Mouse (Mus musculus): ENCODE results near the gene Prdm4.
A peak's percentile ranks its signal among the peaks of the same experiment; 100 is the strongest.

Gene Prdm4

DNA sequence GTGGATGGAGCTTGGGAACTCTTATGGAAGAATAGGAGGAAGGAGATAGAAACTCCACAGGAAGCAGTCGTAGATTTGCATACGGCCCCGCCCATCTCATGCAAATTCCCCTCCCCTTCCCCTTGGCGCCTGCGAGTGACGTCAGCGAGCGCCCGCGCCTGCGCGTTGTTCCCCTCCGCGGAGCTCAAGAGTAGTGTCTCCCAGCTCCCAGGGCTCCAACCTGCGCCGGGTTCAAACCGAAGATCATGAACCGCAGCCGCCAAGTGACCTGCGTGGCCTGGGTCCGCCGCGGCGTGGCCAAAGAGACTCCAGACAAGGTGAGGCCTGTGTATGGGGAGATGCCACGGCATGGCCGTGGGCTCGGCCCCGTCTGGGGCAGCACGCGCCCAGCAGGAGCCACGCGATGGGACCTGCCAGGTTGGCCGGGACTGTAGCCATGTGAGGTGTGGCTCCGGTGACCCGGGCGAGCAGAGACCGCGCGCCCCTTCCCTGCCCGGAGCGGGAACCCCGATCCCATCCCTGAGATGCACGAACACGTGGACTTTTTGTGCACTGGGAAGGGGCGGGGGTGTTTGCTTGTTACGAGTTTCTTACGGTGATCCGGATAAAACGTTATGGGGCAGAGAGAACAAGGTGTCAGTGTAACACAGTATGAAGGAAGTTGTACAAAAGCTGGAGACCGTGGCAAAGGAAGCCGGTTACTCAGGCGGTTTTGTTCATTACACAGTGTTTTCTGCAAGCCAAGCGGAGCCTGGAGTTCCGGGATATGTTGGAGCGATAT lies 45.1 kb downstream of the Prdm4 start:
- DNase-seq: peak; percentile 96

DNA sequence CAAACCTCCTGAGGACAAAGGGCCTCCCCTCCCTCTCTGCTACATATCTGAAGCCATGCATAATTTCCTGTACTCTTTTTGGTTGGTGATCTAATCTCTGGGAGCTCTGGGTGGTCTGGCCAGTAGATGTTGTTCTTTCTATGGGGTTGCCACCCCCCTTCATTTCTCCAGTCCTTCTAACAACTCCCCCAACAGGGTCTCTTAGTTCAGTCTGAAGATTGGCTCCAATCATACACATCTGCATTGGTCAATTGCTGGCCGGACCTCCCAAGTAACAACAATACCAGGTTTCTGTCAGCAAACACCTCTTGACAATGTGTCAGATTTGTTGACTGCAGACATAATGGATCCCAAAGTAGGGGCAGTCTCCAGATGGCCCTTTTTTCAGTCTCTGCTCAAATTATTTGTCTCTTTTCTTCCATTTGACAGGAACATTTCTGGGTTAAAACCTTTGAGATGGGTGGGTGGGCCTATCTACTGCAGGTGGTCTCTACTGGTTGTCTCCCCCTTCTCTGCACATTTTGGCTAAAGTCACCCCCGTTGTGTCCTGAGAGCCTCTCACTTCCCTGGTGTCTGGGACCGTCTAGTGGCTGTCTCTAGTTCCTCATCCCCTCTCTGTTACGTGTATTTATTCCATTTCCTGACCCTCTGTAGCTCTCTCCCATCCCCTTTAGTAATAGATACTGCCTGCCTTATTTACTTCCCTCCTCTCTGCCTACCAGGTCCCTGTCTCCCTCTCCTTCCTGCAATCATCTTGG lies 70.7 kb downstream of the Prdm4 start:
- no peak for DNase-seq

Measured in thymus, postnatal 4 days (tissue).